12 mouse cellular contexts compared by ENCODE assay signal in the genomic region with DNA sequence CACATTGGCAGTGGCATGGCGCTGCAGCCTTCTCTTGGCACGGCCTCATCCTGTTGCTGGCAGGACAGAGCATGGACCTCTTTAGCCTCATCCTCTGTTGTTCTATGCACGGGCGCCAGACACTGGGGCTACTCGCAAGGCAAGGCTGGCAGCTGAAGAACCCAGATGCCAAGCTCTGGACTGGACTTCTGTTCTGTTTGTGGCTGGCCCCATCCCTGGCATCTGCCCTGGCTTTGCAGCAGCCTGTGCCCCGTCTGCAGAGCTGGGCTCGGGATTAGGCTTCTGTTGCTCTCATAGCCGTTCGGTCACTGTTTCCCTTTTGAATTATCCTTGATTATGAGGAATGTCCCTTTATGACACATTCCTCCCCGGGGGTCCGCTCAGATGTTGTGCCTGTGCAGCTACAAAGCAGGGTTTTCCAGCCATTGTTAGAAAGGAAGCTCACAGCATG.
DNase-seq lines count a peak whose midpoint lies in the region; ATAC-seq lines count a peak whose summit lies in the region.
"Had no signal": no experiment of that assay in that cellular context is flagged by ENCODE, and none has a peak within 500 bp of the region (broad histone marks: within the 10 kb centered on the region; RNA-seq: fewer than 3 reads in every experiment).

No protein-coding gene starts in this region.

- no peak for ATAC-seq in midbrain, embryonic 11.5 days (ENCODE audit: low FRiP score)
- ATAC-seq in hindbrain, embryonic 16.5 days = peak; percentile 90
- peak; percentile 46; the same call in 1 of the 2 replicates for ATAC-seq in neural tube, embryonic 14.5 days (ENCODE audit: low read depth)
- ATAC-seq in megakaryocyte progenitor cell, adult 5-6 weeks (replicated peaks; ENCODE audit: poor library complexity) = no peak
- ATAC-seq: inflammation-experienced regulatory T-cells, adult 6 months had no signal

- peaks cover 13% of the 10 kb centered on the region for H3K4me1 ChIP-seq in midbrain, embryonic 10.5 days
- H3K4me1 ChIP-seq in midbrain, embryonic 11.5 days (ENCODE audit: control insufficient read depth, insufficient read depth, low read length) = peaks cover 5% of the 10 kb centered on the region; the same call in 1 of the 2 replicates
- H3K4me1 ChIP-seq in hindbrain, embryonic 16.5 days (ENCODE audit: control insufficient read depth, insufficient read depth, low read depth, low read length) = no peaks in the 10 kb centered on the region; the same call in 1 of the 2 replicates
- H3K4me1 ChIP-seq in neural tube, embryonic 14.5 days (ENCODE audit: control insufficient read depth, insufficient read depth, low read length) = no peaks in the 10 kb centered on the region
- H3K4me1 ChIP-seq: liver, embryonic 15.5 days had no signal

- H3K4me2 ChIP-seq in midbrain, embryonic 11.5 days = no peak overlapping the region
- peak overlapping the region; percentile 26 for H3K4me2 ChIP-seq in hindbrain, embryonic 16.5 days (ENCODE audit: low read length)
- no peak overlapping the region for H3K4me2 ChIP-seq in neural tube, embryonic 14.5 days (ENCODE audit: low read depth, low read length)
- H3K4me2 ChIP-seq: liver, embryonic 15.5 days had no signal

- peak; percentile 14 for DNase-seq in midbrain, embryonic 10.5 days (ENCODE audit: low spot score)
- DNase-seq in midbrain, embryonic 11.5 days (ENCODE audit: low spot score, missing footprints) = no peak
- peak; percentile 13 for DNase-seq in cerebellum, adult 9-10 months
- DNase-seq in urinary bladder, adult 2 months (ENCODE audit: low spot score) = no peak
- no peak for DNase-seq in spleen, adult 12 weeks (ENCODE audit: low spot score)
- DNase-seq: thymus, postnatal 4 days had no signal

- no peaks in the 10 kb centered on the region for H3K9me3 ChIP-seq in midbrain, embryonic 10.5 days (replicated peaks)
- H3K9me3 ChIP-seq in midbrain, embryonic 11.5 days (ENCODE audit: control insufficient read depth, low read length) = no peaks in the 10 kb centered on the region
- H3K9me3 ChIP-seq in hindbrain, embryonic 16.5 days (ENCODE audit: control insufficient read depth, low read length) = no peaks in the 10 kb centered on the region
- no peaks in the 10 kb centered on the region for H3K9me3 ChIP-seq in neural tube, embryonic 14.5 days (ENCODE audit: control insufficient read depth, low read length)
- H3K9me3 ChIP-seq: liver, embryonic 15.5 days had no signal

- no peaks in the 10 kb centered on the region for H3K27me3 ChIP-seq in midbrain, embryonic 10.5 days (ENCODE audit: low read depth, poor library complexity, severe bottlenecking)
- no peaks in the 10 kb centered on the region for H3K27me3 ChIP-seq in midbrain, embryonic 11.5 days (ENCODE audit: control insufficient read depth, insufficient read depth, low read length)
- H3K27me3 ChIP-seq in hindbrain, embryonic 16.5 days (replicated peaks; ENCODE audit: control insufficient read depth, insufficient read depth, low read length) = no peaks in the 10 kb centered on the region
- no peaks in the 10 kb centered on the region for H3K27me3 ChIP-seq in neural tube, embryonic 14.5 days (ENCODE audit: control insufficient read depth, insufficient read depth, low read length)
- H3K27me3 ChIP-seq: liver, embryonic 15.5 days had no signal

- no peak overlapping the region for H3K4me3 ChIP-seq in midbrain, embryonic 10.5 days
- no peak overlapping the region for H3K4me3 ChIP-seq in midbrain, embryonic 11.5 days (ENCODE audit: low read depth, low read length)
- no peak overlapping the region for H3K4me3 ChIP-seq in hindbrain, embryonic 16.5 days (ENCODE audit: low read length)
- H3K4me3 ChIP-seq in neural tube, embryonic 14.5 days (ENCODE audit: low read depth, low read length) = no peak overlapping the region
- H3K4me3 ChIP-seq: liver, embryonic 15.5 days; myocyte had no signal

- H3K27ac ChIP-seq in midbrain, embryonic 10.5 days (replicated peaks) = no peak overlapping the region
- no peak overlapping the region for H3K27ac ChIP-seq in midbrain, embryonic 11.5 days (ENCODE audit: low read depth, low read length)
- H3K27ac ChIP-seq in hindbrain, embryonic 16.5 days (ENCODE audit: low read depth, low read length) = no peak overlapping the region
- 0 out of 2 replicates have a peak overlapping the region, but pooled peaks have one; percentile 2 for H3K27ac ChIP-seq in neural tube, embryonic 14.5 days (ENCODE audit: low read depth, low read length)
- H3K27ac ChIP-seq: liver, embryonic 15.5 days had no signal

- H3K36me3 ChIP-seq in midbrain, embryonic 10.5 days = no peaks in the 10 kb centered on the region
- no peaks in the 10 kb centered on the region for H3K36me3 ChIP-seq in midbrain, embryonic 11.5 days (ENCODE audit: control insufficient read depth, insufficient read depth, low read length)
- H3K36me3 ChIP-seq in hindbrain, embryonic 16.5 days (ENCODE audit: control insufficient read depth, insufficient read depth, low read length) = no peaks in the 10 kb centered on the region
- H3K36me3 ChIP-seq in neural tube, embryonic 14.5 days (ENCODE audit: control insufficient read depth, insufficient read depth, low read length) = no peaks in the 10 kb centered on the region
- H3K36me3 ChIP-seq: liver, embryonic 15.5 days had no signal

- WGBS in midbrain, embryonic 10.5 days = 54% methylated on average over 11 of the region's 11 CpGs
- 55% methylated on average over 11 of the region's 11 CpGs for WGBS in midbrain, embryonic 11.5 days
- WGBS in hindbrain, embryonic 16.5 days = 45% methylated on average over 11 of the region's 11 CpGs
- WGBS in neural tube, embryonic 14.5 days = 43% methylated on average over 11 of the region's 11 CpGs

- H3K9ac ChIP-seq in midbrain, embryonic 11.5 days (ENCODE audit: low read length) = no peak overlapping the region
- no peak overlapping the region for H3K9ac ChIP-seq in hindbrain, embryonic 16.5 days (ENCODE audit: low read depth, low read length)
- no peak overlapping the region for H3K9ac ChIP-seq in neural tube, embryonic 14.5 days (replicated peaks; ENCODE audit: low read depth, low read length)
- H3K9ac ChIP-seq: liver, embryonic 15.5 days had no signal

Comparison
In these comparisons a context has a peak if more than half of its experiments do, and no peak if none do; other contexts are left out.
1. DNase-seq: peak in midbrain, embryonic 10.5 days (single experiment) and cerebellum, adult 9-10 months (single experiment); none in midbrain, embryonic 11.5 days (single experiment), urinary bladder, adult 2 months (single experiment) and spleen, adult 12 weeks (single experiment).
2. ATAC-seq: peak in hindbrain, embryonic 16.5 days (single experiment) and neural tube, embryonic 14.5 days (single experiment); none in midbrain, embryonic 11.5 days (single experiment) and megakaryocyte progenitor cell, adult 5-6 weeks (single experiment).